In genomic region chr2:180362585-180363433, GRCm38 (mm10) we compare ENCODE assay signal across 18 mouse cellular contexts. TPM values are rescaled to one million over a fixed set of nuclear protein-coding genes. Genes with fewer than 3 reads are reported as not detected.
DNase-seq lines count a peak whose midpoint lies in the region; ATAC-seq lines count a peak whose summit lies in the region.
"Had no signal": no experiment of that assay in that cellular context is flagged by ENCODE, and none has a peak within 500 bp of the region (broad histone marks: within the 10 kb centered on the region; RNA-seq: fewer than 3 reads in every experiment).

No protein-coding gene starts in this region.

- no peak for DNase-seq in kidney, adult 9 months
- peak; percentile 50 for DNase-seq in gastrocnemius, postnatal 14 days
- DNase-seq in skeletal muscle tissue, adult 2 months (ENCODE audit: low read depth, low spot score) = peak; percentile 95
- DNase-seq in spleen, postnatal 10 days (ENCODE audit: low spot score in 2 of 2) = no peak
- DNase-seq in urinary bladder, adult 2 months (ENCODE audit: low spot score) = no peak
- DNase-seq: cerebellum, adult 8-10 months; right cerebral cortex, adult 18-20 months; thymus, postnatal 14 days had no signal

- no peaks in the 10 kb centered on the region for H3K27me3 ChIP-seq in kidney, embryonic 14.5 days (ENCODE audit: control insufficient read depth, insufficient read depth, low read length)
- no peaks in the 10 kb centered on the region for H3K27me3 ChIP-seq in heart, embryonic 14.5 days (ENCODE audit: control insufficient read depth, insufficient read depth, low read length)
- H3K27me3 ChIP-seq: midbrain, embryonic 15.5 days had no signal

- no peak overlapping the region for H3K9ac ChIP-seq in kidney, embryonic 14.5 days (ENCODE audit: low read depth, low read length)
- H3K9ac ChIP-seq in heart, embryonic 14.5 days (ENCODE audit: low read length) = peak overlapping the region; percentile 51; the same call in 1 of the 2 replicates
- H3K9ac ChIP-seq: forebrain, embryonic 13.5 days; liver, embryonic 14.5 days; midbrain, embryonic 15.5 days had no signal

- no peaks in the 10 kb centered on the region for H3K4me1 ChIP-seq in kidney, embryonic 14.5 days (ENCODE audit: control insufficient read depth, insufficient read depth, low read length)
- H3K4me1 ChIP-seq in heart, embryonic 14.5 days (ENCODE audit: control insufficient read depth in 2 of 2, insufficient read depth in 2 of 2, low read length in 2 of 2) = peaks cover 22 to 31% of the 10 kb centered on the region in 2 experiments
- H3K4me1 ChIP-seq: forebrain, embryonic 13.5 days; midbrain, embryonic 15.5 days had no signal

- no peak overlapping the region for H3K4me3 ChIP-seq in kidney, embryonic 14.5 days (ENCODE audit: low read length)
- H3K4me3 ChIP-seq in heart, embryonic 14.5 days (ENCODE audit: control insufficient read depth in 1 of 2, insufficient read depth in 1 of 2, low read depth in 1 of 2, low read length in 2 of 2) = no peak overlapping the region
- H3K4me3 ChIP-seq: forebrain, embryonic 13.5 days; midbrain, embryonic 15.5 days had no signal

- no peak overlapping the region for H3K27ac ChIP-seq in kidney, embryonic 14.5 days (ENCODE audit: low read depth, low read length)
- peak overlapping the region; percentile 69 to 79 for H3K27ac ChIP-seq in heart, embryonic 14.5 days (replicated peaks in 1 of 2; ENCODE audit: control insufficient read depth in 1 of 2, insufficient read depth in 1 of 2, low read depth in 2 of 2, low read length in 2 of 2)
- H3K27ac ChIP-seq: forebrain, embryonic 13.5 days; liver, embryonic 14.5 days; midbrain, embryonic 15.5 days; stomach, postnatal 0 days had no signal

- H3K36me3 ChIP-seq in kidney, embryonic 14.5 days (ENCODE audit: control insufficient read depth, insufficient read depth, low read length) = no peaks in the 10 kb centered on the region
- H3K36me3 ChIP-seq in heart, embryonic 14.5 days (ENCODE audit: control insufficient read depth, insufficient read depth, low read length) = no peaks in the 10 kb centered on the region
- H3K36me3 ChIP-seq: midbrain, embryonic 15.5 days had no signal

- ATAC-seq in kidney, embryonic 14.5 days (ENCODE audit: low FRiP score, low TSS enrichment) = peak; percentile 62; the same call in 1 of the 2 replicates
- ATAC-seq in heart, embryonic 14.5 days (ENCODE audit: insufficient number of reproducible peaks, insufficient read depth, low FRiP score, low read depth) = 0 out of 2 replicates have a peak, but pooled peaks have one; percentile 20
- ATAC-seq: forebrain, embryonic 13.5 days; inflammation-experienced regulatory T-cells, adult 6 months; midbrain, embryonic 15.5 days had no signal

- intact Hi-C loops in gastrocnemius, postnatal 14 days (cut with DNase I; ENCODE audit: low total_unique reads) = no loop called here

- no peaks in the 10 kb centered on the region for H3K9me3 ChIP-seq in kidney, embryonic 14.5 days (ENCODE audit: control insufficient read depth, low read length)
- H3K9me3 ChIP-seq in heart, embryonic 14.5 days (ENCODE audit: control insufficient read depth, low read length) = no peaks in the 10 kb centered on the region
- H3K9me3 ChIP-seq: forebrain, embryonic 13.5 days; midbrain, embryonic 15.5 days had no signal

- no peak overlapping the region for H3K4me2 ChIP-seq in kidney, embryonic 14.5 days (replicated peaks; ENCODE audit: low read depth, low read length)
- H3K4me2 ChIP-seq in heart, embryonic 14.5 days (ENCODE audit: low read length) = no peak overlapping the region
- H3K4me2 ChIP-seq: forebrain, embryonic 13.5 days; midbrain, embryonic 15.5 days had no signal

- WGBS in kidney, embryonic 14.5 days = 60% methylated on average over 7 of the region's 7 CpGs
- WGBS in heart, embryonic 14.5 days = 31% methylated on average over 7 of the region's 7 CpGs

RNA-seq across cellular contexts. Expression of gene Gata5, which starts 28.3 kb away (rescaled TPM):
- polyA plus RNA-seq in kidney, embryonic 14.5 days (2014; fragmentation: Nextera tagmentation; extraction: Ambion mirVana) = 3.5 and 4.5 TPM in 2 replicates
- not detected for total RNA-seq in gastrocnemius, postnatal 14 days (2021)
- polyA plus RNA-seq in heart, embryonic 14.5 days (2014; fragmentation: Nextera tagmentation; extraction: Ambion mirVana) = 7.3 and 9.7 TPM in 2 replicates
- polyA plus RNA-seq in urinary bladder, adult 2 months (2012; rRNA removed) = 23.2 and 32.9 TPM in 2 replicates
- total RNA-seq: layer of hippocampus, postnatal 25 days; left cerebral cortex, postnatal 36 days had no signal
- polyA plus RNA-seq: forebrain, embryonic 13.5 days; hindbrain, embryonic 11.5 days; inflammation-experienced regulatory T-cells, adult 6 months; midbrain, embryonic 15.5 days had no signal

Comparison
In these comparisons a context has a peak if more than half of its experiments do, and no peak if none do; other contexts are left out.
1. DNase-seq: peak in gastrocnemius, postnatal 14 days (single experiment) and skeletal muscle tissue, adult 2 months (single experiment); none in kidney, adult 9 months (single experiment), spleen, postnatal 10 days (0 of 2) and urinary bladder, adult 2 months (single experiment).